Mouse (Mus musculus): ENCODE data around the gene Snrpf. TPM values are rescaled to one million over a fixed set of nuclear protein-coding genes. Genes with fewer than 3 reads are reported as not detected.

Gene Snrpf
- polyA plus RNA-seq, 1 experiment from 2014 or later = 74.5 TPM

- no peaks in the 10 kb centered on the region for H3K36me3 ChIP-seq (ENCODE audit: control insufficient read depth, insufficient read depth, low read length)
- DNase-seq (ENCODE audit: low spot score) (no peak), ATAC-seq (ENCODE audit: low FRiP score, low TSS enrichment) (no peak)
- H3K4me3 ChIP-seq (ENCODE audit: low read depth, low read length) = no peak overlapping the region
- no peaks in the 10 kb centered on the region for H3K27me3 ChIP-seq (ENCODE audit: control insufficient read depth, insufficient read depth, low read length)
- H3K4me1 ChIP-seq (replicated peaks; ENCODE audit: control insufficient read depth, insufficient read depth) = no peaks in the 10 kb centered on the region
- H3K9me3 ChIP-seq (ENCODE audit: control insufficient read depth, low read length) = no peaks in the 10 kb centered on the region
- no peak overlapping the region for H3K27ac ChIP-seq (replicated peaks)
- TF ChIP-seq EP300 (optimal IDR thresholded peaks at IDR 0.05) = no peak
- TF ChIP-seq CTCF (IDR thresholded peaks at IDR 0.05; ENCODE audit: low read depth) = no peak
- no peak overlapping the region for H3K4me2 ChIP-seq (replicated peaks; ENCODE audit: low read depth)
- 54% methylated on average over 4 of the region's 4 CpGs for whole genome bisulfite sequencing
- H3K9ac ChIP-seq (ENCODE audit: low read length) = no peak overlapping the region
These were observed 6.3 kb upstream of the Snrpf start for GRCm38 (mm10) chr10:93595831-93596230.

- Histone ChIP-seq H3K27me3 (ENCODE audit: control insufficient read depth, insufficient read depth, low read length) (no peaks in the 10 kb centered on the region), H3K4me1 (replicated peaks; ENCODE audit: control insufficient read depth, insufficient read depth) (no peaks in the 10 kb centered on the region), H3K27ac (replicated peaks) (no peak overlapping the region), H3K4me3 (ENCODE audit: low read depth, low read length) (peak overlapping the region; percentile 25), H3K9me3 (ENCODE audit: control insufficient read depth, low read length) (no peaks in the 10 kb centered on the region), H3K4me2 (replicated peaks; ENCODE audit: low read depth) (peak overlapping the region; percentile 64), H3K36me3 (ENCODE audit: control insufficient read depth, insufficient read depth, low read length) (no peaks in the 10 kb centered on the region), H3K9ac (ENCODE audit: low read length) (no peak overlapping the region; the same call in 1 of the 2 replicates)
- ATAC-seq (ENCODE audit: low FRiP score, low TSS enrichment) = peak; percentile 50; the same call in 1 of the 2 replicates
- WGBS = 2% methylated on average over 22 of the region's 22 CpGs
- DNase-seq (ENCODE audit: low spot score) = peak; percentile 87
- TF ChIP-seq CTCF (IDR thresholded peaks at IDR 0.05; ENCODE audit: low read depth) = peak; percentile 88
- no peak for TF ChIP-seq EP300 (optimal IDR thresholded peaks at IDR 0.05)
These were observed 4.5 kb upstream of the Snrpf start for GRCm38 (mm10) chr10:93594022-93594482.

DNA sequence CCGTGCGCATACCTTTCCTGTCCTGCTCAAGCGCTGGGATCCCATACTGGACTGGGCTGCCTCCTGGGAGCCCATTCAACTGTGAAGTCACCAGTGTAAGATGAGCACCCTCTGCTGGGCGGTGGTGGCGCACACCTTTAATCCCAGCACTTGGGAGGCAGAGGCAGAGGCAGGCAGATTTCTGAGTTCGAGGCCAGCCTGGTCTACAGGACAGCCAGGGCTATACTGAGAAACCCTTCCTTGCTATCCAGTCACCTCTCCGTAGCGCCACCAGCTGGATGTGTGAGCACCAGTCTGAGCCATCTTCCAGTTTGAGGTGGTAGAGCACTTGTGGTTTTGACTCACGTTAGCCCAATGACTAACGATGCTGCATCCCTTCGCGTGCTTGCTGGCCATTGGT, 3.0 kb upstream of the Snrpf start:
- DNase-seq (ENCODE audit: low spot score) (peak; percentile 38), ATAC-seq (ENCODE audit: low FRiP score, low TSS enrichment) (no peak)
- Histone ChIP-seq H3K4me3 (ENCODE audit: low read depth, low read length) (no peak overlapping the region), H3K9ac (ENCODE audit: low read length) (no peak overlapping the region), H3K27me3 (ENCODE audit: control insufficient read depth, insufficient read depth, low read length) (no peaks in the 10 kb centered on the region), H3K9me3 (ENCODE audit: control insufficient read depth, low read length) (no peaks in the 10 kb centered on the region), H3K36me3 (ENCODE audit: control insufficient read depth, insufficient read depth, low read length) (no peaks in the 10 kb centered on the region), H3K4me1 (replicated peaks; ENCODE audit: control insufficient read depth, insufficient read depth) (no peaks in the 10 kb centered on the region), H3K27ac (replicated peaks) (no peak overlapping the region), H3K4me2 (replicated peaks; ENCODE audit: low read depth) (no peak overlapping the region)
- TF ChIP-seq EP300 (optimal IDR thresholded peaks at IDR 0.05) (no peak), CTCF (IDR thresholded peaks at IDR 0.05; ENCODE audit: low read depth) (peak; percentile 59)
- 59% methylated on average over 12 of the region's 12 CpGs for WGBS

GRCm38 (mm10) chr10:93588796-93589195, 710 bp downstream of the Snrpf start:
- Histone ChIP-seq H3K27me3 (ENCODE audit: control insufficient read depth, insufficient read depth, low read length) (no peaks in the 10 kb centered on the region), H3K36me3 (ENCODE audit: control insufficient read depth, insufficient read depth, low read length) (no peaks in the 10 kb centered on the region), H3K9ac (ENCODE audit: low read length) (peak overlapping the region; percentile 80), H3K27ac (replicated peaks) (peak overlapping the region; percentile 56; the same call in 1 of the 2 replicates), H3K4me2 (replicated peaks; ENCODE audit: low read depth) (peak overlapping the region; percentile 78), H3K4me3 (ENCODE audit: low read depth, low read length) (peak overlapping the region; percentile 77), H3K9me3 (ENCODE audit: control insufficient read depth, low read length) (no peaks in the 10 kb centered on the region), H3K4me1 (replicated peaks; ENCODE audit: control insufficient read depth, insufficient read depth) (no peaks in the 10 kb centered on the region)
- 1% methylated on average over 11 of the region's 11 CpGs for WGBS
- no peak for DNase-seq (ENCODE audit: low spot score)
- no peak for ATAC-seq (ENCODE audit: low FRiP score, low TSS enrichment)
- TF ChIP-seq EP300 (optimal IDR thresholded peaks at IDR 0.05) (no peak), CTCF (IDR thresholded peaks at IDR 0.05; ENCODE audit: low read depth) (no peak)

DNA sequence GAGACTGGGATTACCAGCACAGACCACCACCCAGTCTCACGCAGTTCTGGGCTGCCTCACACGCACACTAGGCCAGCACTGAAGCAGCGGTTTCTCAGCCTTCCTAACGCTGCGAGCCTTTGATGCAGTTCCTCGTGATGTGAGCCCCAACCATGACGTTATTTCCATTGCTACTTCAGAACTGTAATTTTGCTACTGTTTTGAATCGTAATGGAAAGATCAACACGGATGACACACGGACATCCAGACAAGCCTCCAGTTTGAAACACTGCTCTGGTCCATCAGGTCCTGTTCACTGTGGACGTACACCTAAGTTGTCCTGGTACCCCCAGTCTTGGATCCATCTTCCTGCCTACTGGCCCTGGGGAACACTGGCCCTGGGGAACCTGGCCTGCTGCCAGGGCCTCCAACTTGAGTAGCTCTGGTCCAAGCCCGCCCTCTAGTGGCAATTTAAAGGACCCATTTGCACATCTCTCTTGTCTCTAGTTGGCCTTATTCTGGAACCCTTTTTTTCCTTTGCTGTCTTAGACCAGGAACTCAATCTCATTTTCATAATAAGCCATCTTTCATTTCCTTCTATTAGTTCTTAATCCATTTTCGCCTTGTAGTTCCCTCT, 12.1 kb downstream of the Snrpf start:
- 63% methylated on average over 13 of the region's 13 CpGs for WGBS
- H3K27ac ChIP-seq (replicated peaks) = no peak overlapping the region
- TF ChIP-seq CTCF (IDR thresholded peaks at IDR 0.05; ENCODE audit: low read depth) (peak; percentile 93), EP300 (optimal IDR thresholded peaks at IDR 0.05) (no peak)
- H3K9ac ChIP-seq (ENCODE audit: low read length) = no peak overlapping the region
- peaks cover 2% of the 10 kb centered on the region; the same call in 1 of the 2 replicates for H3K36me3 ChIP-seq (ENCODE audit: control insufficient read depth, insufficient read depth, low read length)
- peak; percentile 80 for DNase-seq (ENCODE audit: low spot score)
- no peak overlapping the region for H3K4me3 ChIP-seq (ENCODE audit: low read depth, low read length)
- no peaks in the 10 kb centered on the region for H3K9me3 ChIP-seq (ENCODE audit: control insufficient read depth, low read length)
- 0 out of 2 replicates have a peak, but pooled peaks have one; percentile 56 for ATAC-seq (ENCODE audit: low FRiP score, low TSS enrichment)
- H3K4me1 ChIP-seq (replicated peaks; ENCODE audit: control insufficient read depth, insufficient read depth) = no peaks in the 10 kb centered on the region
- no peaks in the 10 kb centered on the region for H3K27me3 ChIP-seq (ENCODE audit: control insufficient read depth, insufficient read depth, low read length)
- no peak overlapping the region for H3K4me2 ChIP-seq (replicated peaks; ENCODE audit: low read depth)

DNA sequence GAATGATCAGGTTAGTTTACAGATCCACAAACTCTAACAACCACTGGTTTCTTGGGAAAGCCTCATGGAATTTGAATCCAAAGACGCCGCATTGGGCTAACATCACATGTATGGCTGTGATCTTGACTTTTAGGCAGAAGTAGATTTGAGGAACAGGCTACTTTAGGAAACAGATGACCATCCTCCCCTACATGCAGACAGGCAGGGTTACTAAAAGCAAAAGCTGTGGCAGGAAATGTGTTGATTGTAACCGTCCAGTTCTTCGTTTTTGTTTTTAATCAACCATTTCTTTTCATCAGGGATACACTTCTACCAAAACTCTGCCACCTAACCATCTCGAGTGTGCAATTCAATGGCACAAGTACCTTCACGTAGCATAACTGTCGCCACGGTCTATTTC, 13.5 kb downstream of the Snrpf start:
- no peak for ATAC-seq (ENCODE audit: low FRiP score, low TSS enrichment)
- WGBS = 83% methylated on average over 8 of the region's 8 CpGs

More for the DNA sequence above, 13.5 kb downstream of the Snrpf start:
- Histone ChIP-seq H3K9ac (ENCODE audit: low read length) (no peak overlapping the region), H3K27ac (replicated peaks) (no peak overlapping the region), H3K9me3 (ENCODE audit: control insufficient read depth, low read length) (no peaks in the 10 kb centered on the region), H3K36me3 (ENCODE audit: control insufficient read depth, insufficient read depth, low read length) (no peaks in the 10 kb centered on the region), H3K4me1 (replicated peaks; ENCODE audit: control insufficient read depth, insufficient read depth) (no peaks in the 10 kb centered on the region), H3K4me3 (ENCODE audit: low read depth, low read length) (no peak overlapping the region), H3K27me3 (ENCODE audit: control insufficient read depth, insufficient read depth, low read length) (no peaks in the 10 kb centered on the region), H3K4me2 (replicated peaks; ENCODE audit: low read depth) (no peak overlapping the region)
- DNase-seq (ENCODE audit: low spot score) = no peak
- TF ChIP-seq EP300 (optimal IDR thresholded peaks at IDR 0.05) (no peak), CTCF (IDR thresholded peaks at IDR 0.05; ENCODE audit: low read depth) (no peak)
